16 mouse cellular contexts compared by ENCODE assay signal in the genomic region with DNA sequence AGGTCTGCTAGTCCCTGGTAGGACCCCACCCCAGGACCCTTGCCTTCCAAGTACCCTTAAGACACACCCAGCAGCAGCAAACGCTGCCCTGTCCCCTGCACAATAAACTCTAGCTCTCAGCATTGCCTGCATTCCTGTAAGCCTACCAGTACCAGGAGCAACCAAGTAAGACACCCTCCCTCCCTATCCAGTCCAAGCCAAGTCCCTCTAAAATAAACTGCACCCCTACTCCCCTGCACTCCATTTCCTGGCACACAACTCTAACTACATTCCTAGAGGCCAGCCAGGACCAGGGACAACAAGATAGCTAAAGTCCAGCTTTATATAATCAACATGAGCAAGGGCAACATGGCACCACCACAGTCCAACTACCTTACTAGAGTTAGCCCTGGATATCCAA.
"Had no signal": no experiment of that assay in that cellular context is flagged by ENCODE, and none has a peak within 500 bp of the region (broad histone marks: within the 10 kb centered on the region; RNA-seq: fewer than 3 reads in every experiment).

No protein-coding gene starts in this region.

- H3K4me3 ChIP-seq: kidney, embryonic 15.5 days; limb, embryonic 12.5 days; limb, embryonic 15.5 days had no signal

- H3K9ac ChIP-seq: kidney, embryonic 15.5 days; limb, embryonic 12.5 days; limb, embryonic 15.5 days; liver, embryonic 14.5 days; liver, postnatal 0 days; lung, embryonic 14.5 days had no signal

- DNase-seq: kidney, postnatal 14 days; kidney, postnatal 4 days; left cerebral cortex, postnatal 4 days; liver, postnatal 0 days; lung, embryonic 14.5 days; lung, postnatal 4 days; midbrain, embryonic 14.5 days; thymus, adult 18-20 months; thymus, postnatal 36 days had no signal

- H3K4me1 ChIP-seq: kidney, embryonic 15.5 days; limb, embryonic 12.5 days; limb, embryonic 15.5 days had no signal

- H3K27me3 ChIP-seq: kidney, embryonic 15.5 days; limb, embryonic 12.5 days; limb, embryonic 15.5 days had no signal

- H3K27ac ChIP-seq: kidney, embryonic 15.5 days; limb, embryonic 12.5 days; limb, embryonic 15.5 days; liver, embryonic 14.5 days had no signal

- H3K9me3 ChIP-seq: kidney, embryonic 15.5 days; limb, embryonic 12.5 days; limb, embryonic 15.5 days had no signal

- H3K36me3 ChIP-seq: kidney, embryonic 15.5 days; limb, embryonic 12.5 days; limb, embryonic 15.5 days had no signal

- H3K4me2 ChIP-seq: kidney, embryonic 15.5 days; limb, embryonic 12.5 days; limb, embryonic 15.5 days; liver, embryonic 11.5 days; lung, embryonic 14.5 days; midbrain, embryonic 11.5 days had no signal

- ATAC-seq: liver, postnatal 0 days; lung, postnatal 0 days had no signal
